Mouse (Mus musculus): ENCODE measurements at regions not wholly inside any gene's neighbourhood (a gene's known extent, or its start where the extent isn't known, plus 50 kb on each side); places are given as distances from the start of the nearest gene placed in this dataset.

- 62% methylated on average over 6 of the region's 6 CpGs for WGBS
- no peak for ATAC-seq (ENCODE audit: insufficient read depth)
- no peak for TF ChIP-seq CTCF (IDR thresholded peaks at IDR 0.05; ENCODE audit: low read depth)
Observed at GRCm38 (mm10) chr17:54701346-54702108, 402.7 kb upstream of the Slc5a7 start.

GRCm38 (mm10) chr17:54694637-54695036 is 395.8 kb upstream of the Slc5a7 start:
- Histone ChIP-seq H3K4me3 (ENCODE audit: low read depth, low read length) (no peak overlapping the region), H3K27ac (ENCODE audit: low read depth) (no peak overlapping the region), H3K4me1 (ENCODE audit: insufficient read depth) (no peaks in the 10 kb centered on the region), H3K9ac (no peak overlapping the region), H3K9me3 (ENCODE audit: low read depth, low read length) (no peaks in the 10 kb centered on the region), H3K27me3 (ENCODE audit: insufficient read depth, low read length) (no peaks in the 10 kb centered on the region), H3K4me2 (no peak overlapping the region), H3K36me3 (ENCODE audit: insufficient read depth) (no peaks in the 10 kb centered on the region)
- DNase-seq (no peak), ATAC-seq (ENCODE audit: insufficient read depth) (no peak)
- TF ChIP-seq CTCF (IDR thresholded peaks at IDR 0.05; ENCODE audit: low read depth): no peak

More at GRCm38 (mm10) chr17:54701346-54702108, 402.7 kb upstream of the Slc5a7 start:
- Histone ChIP-seq H3K4me1 (ENCODE audit: insufficient read depth) (no peaks in the 10 kb centered on the region), H3K36me3 (ENCODE audit: insufficient read depth) (no peaks in the 10 kb centered on the region), H3K4me2 (no peak overlapping the region), H3K9ac (no peak overlapping the region), H3K4me3 (ENCODE audit: low read depth, low read length) (no peak overlapping the region), H3K27me3 (ENCODE audit: insufficient read depth, low read length) (no peaks in the 10 kb centered on the region), H3K27ac (ENCODE audit: low read depth) (no peak overlapping the region), H3K9me3 (ENCODE audit: low read depth, low read length) (no peaks in the 10 kb centered on the region)
- DNase-seq: no peak

- no peak for TF ChIP-seq CTCF (IDR thresholded peaks at IDR 0.05; ENCODE audit: low read depth)
- no peaks in the 10 kb centered on the region for H3K27me3 ChIP-seq (ENCODE audit: insufficient read depth, low read length)
- H3K27ac ChIP-seq (ENCODE audit: low read depth): no peak overlapping the region
- no peak overlapping the region for H3K9ac ChIP-seq
- no peak overlapping the region for H3K4me3 ChIP-seq (ENCODE audit: low read depth, low read length)
- H3K4me1 ChIP-seq (ENCODE audit: insufficient read depth): no peaks in the 10 kb centered on the region
- WGBS: 41% methylated on average over 2 of the region's 2 CpGs
- ATAC-seq (ENCODE audit: insufficient read depth) (no peak), DNase-seq (no peak)
- H3K36me3 ChIP-seq (ENCODE audit: insufficient read depth): no peaks in the 10 kb centered on the region
- H3K4me2 ChIP-seq: no peak overlapping the region
- no peaks in the 10 kb centered on the region for H3K9me3 ChIP-seq (ENCODE audit: low read depth, low read length)
Observed at GRCm38 (mm10) chr17:54685143-54686040, 386.6 kb upstream of the Slc5a7 start.

GRCm38 (mm10) chr17:54678111-54678510 is 379.3 kb upstream of the Slc5a7 start:
- Histone ChIP-seq H3K4me1 (ENCODE audit: insufficient read depth) (no peaks in the 10 kb centered on the region), H3K4me2 (no peak overlapping the region), H3K27me3 (ENCODE audit: insufficient read depth, low read length) (no peaks in the 10 kb centered on the region), H3K9ac (no peak overlapping the region), H3K36me3 (ENCODE audit: insufficient read depth) (no peaks in the 10 kb centered on the region), H3K4me3 (ENCODE audit: low read depth, low read length) (no peak overlapping the region), H3K27ac (ENCODE audit: low read depth) (no peak overlapping the region), H3K9me3 (ENCODE audit: low read depth, low read length) (no peaks in the 10 kb centered on the region)
- no peak for DNase-seq
- ATAC-seq (ENCODE audit: insufficient read depth): no peak
- no peak for TF ChIP-seq CTCF (IDR thresholded peaks at IDR 0.05; ENCODE audit: low read depth)
- WGBS: 42% methylated on average over 2 of the region's 2 CpGs

- H3K27ac ChIP-seq (ENCODE audit: low read depth): no peak overlapping the region
- no peaks in the 10 kb centered on the region for H3K36me3 ChIP-seq (ENCODE audit: insufficient read depth)
- no peak overlapping the region for H3K4me3 ChIP-seq (ENCODE audit: low read depth, low read length)
- H3K4me1 ChIP-seq (ENCODE audit: insufficient read depth): no peaks in the 10 kb centered on the region
- H3K9ac ChIP-seq: no peak overlapping the region
- DNase-seq (no peak), ATAC-seq (ENCODE audit: insufficient read depth) (no peak)
- H3K27me3 ChIP-seq (ENCODE audit: insufficient read depth, low read length): no peaks in the 10 kb centered on the region
- TF ChIP-seq CTCF (IDR thresholded peaks at IDR 0.05; ENCODE audit: low read depth): no peak
- WGBS: 78% methylated on average over 2 of the region's 2 CpGs
- H3K4me2 ChIP-seq: no peak overlapping the region
- no peaks in the 10 kb centered on the region for H3K9me3 ChIP-seq (ENCODE audit: low read depth, low read length)
Observed at GRCm38 (mm10) chr17:54669499-54669898, 370.7 kb upstream of the Slc5a7 start.

GRCm38 (mm10) chr17:54662558-54663245 is 363.9 kb upstream of the Slc5a7 start:
- Histone ChIP-seq H3K36me3 (ENCODE audit: insufficient read depth) (no peaks in the 10 kb centered on the region), H3K27ac (ENCODE audit: low read depth) (no peak overlapping the region), H3K4me1 (ENCODE audit: insufficient read depth) (no peaks in the 10 kb centered on the region), H3K27me3 (ENCODE audit: insufficient read depth, low read length) (no peaks in the 10 kb centered on the region), H3K9ac (no peak overlapping the region), H3K4me2 (no peak overlapping the region), H3K9me3 (ENCODE audit: low read depth, low read length) (no peaks in the 10 kb centered on the region), H3K4me3 (ENCODE audit: low read depth, low read length) (no peak overlapping the region)
- peak; percentile 58 for TF ChIP-seq CTCF (IDR thresholded peaks at IDR 0.05; ENCODE audit: low read depth)
- peak; percentile 58 for DNase-seq
- ATAC-seq (ENCODE audit: insufficient read depth): no peak
- 52% methylated on average over 2 of the region's 2 CpGs for WGBS

- no peak overlapping the region for H3K27ac ChIP-seq (ENCODE audit: low read depth)
- no peak overlapping the region for H3K4me2 ChIP-seq
- TF ChIP-seq CTCF (IDR thresholded peaks at IDR 0.05; ENCODE audit: low read depth): no peak
- no peak for DNase-seq
- H3K4me3 ChIP-seq (ENCODE audit: low read depth, low read length): no peak overlapping the region
- H3K4me1 ChIP-seq (ENCODE audit: insufficient read depth): no peaks in the 10 kb centered on the region
- no peak for ATAC-seq (ENCODE audit: insufficient read depth)
- no peaks in the 10 kb centered on the region for H3K36me3 ChIP-seq (ENCODE audit: insufficient read depth)
- no peaks in the 10 kb centered on the region for H3K27me3 ChIP-seq (ENCODE audit: insufficient read depth, low read length)
- no peaks in the 10 kb centered on the region for H3K9me3 ChIP-seq (ENCODE audit: low read depth, low read length)
- H3K9ac ChIP-seq: no peak overlapping the region
Observed at GRCm38 (mm10) chr17:54656553-54656952, 357.7 kb upstream of the Slc5a7 start.
